ENCODE assay signal across 12 mouse cellular contexts in genomic region chr15:85401926-85402325, GRCm38 (mm10).
DNase-seq lines count a peak whose midpoint lies in the region; ATAC-seq and TF ChIP-seq lines count a peak whose summit lies in the region.
"Had no signal": no experiment of that assay in that cellular context is flagged by ENCODE, and none has a peak within 500 bp of the region (broad histone marks: within the 10 kb centered on the region; RNA-seq: fewer than 3 reads in every experiment).

No protein-coding gene starts in this region.

- peak overlapping the region; percentile 54 for H3K27ac ChIP-seq in hindbrain, embryonic 16.5 days (ENCODE audit: low read depth, low read length)
- H3K27ac ChIP-seq in gastrocnemius, adult 2 months, result no peak overlapping the region
- H3K27ac ChIP-seq: liver, embryonic 13.5 days had no signal

- DNase-seq in gastrocnemius, adult 18-20 months (ENCODE audit: low spot score), result peak; percentile 9
- no peak for DNase-seq in gastrocnemius, postnatal 36 days
- DNase-seq in right cerebral cortex, adult 2 months (ENCODE audit: low spot score in 2 of 2), result peak; percentile 25 to 34
- no peak for DNase-seq in right cerebral cortex, postnatal 14 days
- peak; percentile 37 for DNase-seq in thymus, postnatal 4 days
- DNase-seq in adrenal gland, postnatal 36 days, result no peak
- no peak for DNase-seq in gastrocnemius, adult 2 months
- DNase-seq: kidney, postnatal 36 days; liver, embryonic 13.5 days had no signal

- H3K4me3 ChIP-seq in hindbrain, embryonic 16.5 days (ENCODE audit: low read length), result no peak overlapping the region
- H3K4me3 ChIP-seq in gastrocnemius, adult 2 months, result no peak overlapping the region
- H3K4me3 ChIP-seq: liver, embryonic 13.5 days had no signal

- no peak overlapping the region for H3K9ac ChIP-seq in hindbrain, embryonic 16.5 days (ENCODE audit: low read depth, low read length)
- H3K9ac ChIP-seq: liver, embryonic 13.5 days had no signal

- 58% methylated on average over 7 of the region's 7 CpGs for WGBS in hindbrain, embryonic 16.5 days

- H3K9me3 ChIP-seq in hindbrain, embryonic 16.5 days (ENCODE audit: control insufficient read depth, low read length), result no peaks in the 10 kb centered on the region
- H3K9me3 ChIP-seq: liver, embryonic 13.5 days had no signal

- H3K36me3 ChIP-seq in hindbrain, embryonic 16.5 days (ENCODE audit: control insufficient read depth, insufficient read depth, low read length), result no peaks in the 10 kb centered on the region

- TF ChIP-seq CTCF in gastrocnemius, adult 2 months (IDR thresholded peaks at IDR 0.05), result no peak

- ATAC-seq in hindbrain, embryonic 16.5 days, result no peak
- ATAC-seq: CD4-positive, CD25-positive, alpha-beta regulatory T cell, adult 4 months; midbrain, embryonic 16.5 days had no signal

- H3K4me2 ChIP-seq in hindbrain, embryonic 16.5 days (ENCODE audit: low read length), result no peak overlapping the region
- H3K4me2 ChIP-seq: liver, embryonic 13.5 days had no signal

- H3K27me3 ChIP-seq in hindbrain, embryonic 16.5 days (replicated peaks; ENCODE audit: control insufficient read depth, insufficient read depth, low read length), result no peaks in the 10 kb centered on the region
- H3K27me3 ChIP-seq: liver, embryonic 13.5 days had no signal

- intact Hi-C loops in gastrocnemius, postnatal 36 days (cut with DNase I), result no loop called here
- intact Hi-C loops in gastrocnemius, adult 2 months (cut with DNase I), result no loop called here

- peaks cover 26% of the 10 kb centered on the region for H3K4me1 ChIP-seq in hindbrain, embryonic 16.5 days (ENCODE audit: control insufficient read depth, insufficient read depth, low read depth, low read length)
- H3K4me1 ChIP-seq: liver, embryonic 13.5 days had no signal

Comparison
In these comparisons a context has a peak if more than half of its experiments do, and no peak if none do; other contexts are left out.
1. DNase-seq: peak in gastrocnemius, adult 18-20 months (single experiment), right cerebral cortex, adult 2 months (2 of 2) and thymus, postnatal 4 days (single experiment); none in gastrocnemius, postnatal 36 days (0 of 2), right cerebral cortex, postnatal 14 days (single experiment), adrenal gland, postnatal 36 days (0 of 2) and gastrocnemius, adult 2 months (single experiment).